Mouse (Mus musculus) CH12.LX (cell line): Measurements from ENCODE around the gene Plk3. TPM values are rescaled to one million over a fixed set of nuclear protein-coding genes. Genes with fewer than 3 reads are reported as not detected.
"Not testable (repeated sequence)": the region's sequence is repeated elsewhere in the genome, so short reads cannot be mapped to it uniquely, and the experiment has no call there.

ENCODE experiments used
- DNase-seq: peaks from one replicate; pipeline ENCODE4 v3.0.0-alpha.2; 2013; ENCODE audit errors: extremely low read depth
- H3K27ac ChIP-seq: 2 replicates; pipeline ENCODE4 v1.5.1; 2012; ENCODE audit warnings: low read depth, mild to moderate bottlenecking, control low read depth, moderate library complexity; ENCODE audit not compliant: insufficient read depth
- H3K27me3 ChIP-seq: replicated peaks from 2 replicates; pipeline ENCODE3; 2012; ENCODE audit warnings: inconsistent platforms
- H3K36me3 ChIP-seq, 2 experiments: replicated peaks in 1 of 2; 2 replicates each; pipeline versions ENCODE3 to v1.6.1; 2012; ENCODE audit warnings: inconsistent platforms in 1 of 2, low read length in 1 of 2, mild to moderate bottlenecking in 1 of 2, mixed read lengths in 1 of 2, moderate library complexity in 1 of 2; ENCODE audit not compliant: control insufficient read depth in 1 of 2, insufficient read depth in 1 of 2
- H3K4me1 ChIP-seq, 2 experiments: 2 replicates each; pipeline ENCODE4 v1.6.1; 2012; ENCODE audit warnings: inconsistent platforms in 1 of 2, moderate library complexity in 1 of 2; ENCODE audit not compliant: insufficient read depth in 2 of 2, control insufficient read depth in 1 of 2
- H3K4me2 ChIP-seq: 2 replicates; pipeline ENCODE4 v1.6.1; 2012; ENCODE audit warnings: low read depth, mild to moderate bottlenecking, control low read depth; ENCODE audit not compliant: poor library complexity, insufficient read depth, severe bottlenecking
- H3K4me3 ChIP-seq, 3 experiments: fragments of 150-350 bp in 1 of 3; sonication (generic) in 1 of 3; replicated peaks in 1 of 3; 2 replicates each; pipeline versions ENCODE3 to v1.5.1; 2011 to 2012; ENCODE audit warnings: low read depth in 2 of 3, low read length in 2 of 3, mild to moderate bottlenecking in 2 of 3, moderate library complexity in 2 of 3, control low read depth in 1 of 3, improper control_type of control experiment in 1 of 3, inconsistent platforms in 1 of 3, mixed read lengths in 1 of 3; ENCODE audit not compliant: poor library complexity in 1 of 3
- H3K79me2 ChIP-seq: replicated peaks from 2 replicates; pipeline ENCODE4 v1.6.1; 2012; ENCODE audit warnings: mild to moderate bottlenecking, moderate library complexity; ENCODE audit not compliant: control insufficient read depth, poor library complexity, insufficient read depth, severe bottlenecking; ENCODE audit errors: extremely low read depth
- H3K9ac ChIP-seq: 2 replicates; pipeline ENCODE4 v1.6.1; 2012; ENCODE audit warnings: low read depth, mild to moderate bottlenecking, control low read depth, moderate library complexity; ENCODE audit not compliant: insufficient read depth
- H3K9me3 ChIP-seq: replicated peaks from 2 replicates; pipeline ENCODE3; 2012; ENCODE audit warnings: low read length, inconsistent platforms, mixed read lengths
- BHLHE40 ChIP-seq: IDR thresholded peaks from 2 replicates; pipeline ENCODE4 v1.6.1; 2011; ENCODE audit warnings: mild to moderate bottlenecking, low read depth, low read length, improper control_type of control experiment
- CHD1 ChIP-seq: IDR thresholded peaks from 2 replicates; pipeline ENCODE4 v1.6.1; 2012; ENCODE audit warnings: low read depth, low read length, improper control_type of control experiment, inconsistent platforms
- CTCF ChIP-seq, 2 experiments: IDR thresholded peaks in 1 of 2; conservative IDR thresholded peaks in 1 of 2; 2 replicates each; pipeline ENCODE4 v1.5.1; 2011 to 2012; ENCODE audit warnings: low read depth in 2 of 2, low read length in 2 of 2, improper control_type of control experiment in 1 of 2, inconsistent platforms in 1 of 2, mild to moderate bottlenecking in 1 of 2, moderate library complexity in 1 of 2
- E2F4 ChIP-seq: IDR thresholded peaks from 2 replicates; pipeline ENCODE4 v1.6.1; 2011; ENCODE audit warnings: low read depth, low read length, improper control_type of control experiment; ENCODE audit not compliant: insufficient replicate concordance
- ELF1 ChIP-seq: IDR thresholded peaks from 2 replicates; pipeline ENCODE4 v1.6.1; 2014; ENCODE audit warnings: low read depth, mild to moderate bottlenecking, inconsistent platforms, low read length, improper control_type of control experiment
- EP300 ChIP-seq: IDR thresholded peaks from 2 replicates; pipeline ENCODE4 v1.6.1; 2011; ENCODE audit warnings: low read length, improper control_type of control experiment
- ETS1 ChIP-seq: conservative IDR thresholded peaks from 2 replicates; pipeline ENCODE4 v1.6.1; 2012; ENCODE audit warnings: low read depth, mild to moderate bottlenecking, inconsistent platforms, low read length, improper control_type of control experiment, moderate library complexity
- HCFC1 ChIP-seq: IDR thresholded peaks from 2 replicates; pipeline ENCODE4 v1.6.1; 2012; ENCODE audit warnings: low read depth, mild to moderate bottlenecking, inconsistent platforms, low read length, improper control_type of control experiment
- IRF4 ChIP-seq: IDR thresholded peaks from 2 replicates; pipeline ENCODE4 v1.6.1; 2014; ENCODE audit warnings: low read depth, mild to moderate bottlenecking, inconsistent platforms, low read length, improper control_type of control experiment
- KAT2A ChIP-seq: IDR thresholded peaks from 2 replicates; pipeline ENCODE4 v1.6.1; 2012; ENCODE audit warnings: low read length, improper control_type of control experiment, inconsistent platforms; ENCODE audit not compliant: insufficient replicate concordance
- MAFK ChIP-seq: IDR thresholded peaks from 2 replicates; pipeline ENCODE4 v1.6.1; 2011; ENCODE audit warnings: low read length, improper control_type of control experiment; ENCODE audit not compliant: insufficient replicate concordance
- MAX ChIP-seq: IDR thresholded peaks from 2 replicates; pipeline ENCODE4 v1.6.1; 2011; ENCODE audit warnings: low read length, improper control_type of control experiment
- MAZ ChIP-seq: IDR thresholded peaks from 2 replicates; pipeline ENCODE4 v1.6.1; 2012; ENCODE audit warnings: low read depth, mild to moderate bottlenecking, inconsistent platforms, low read length, improper control_type of control experiment, moderate library complexity
- MEF2A ChIP-seq: IDR thresholded peaks from 2 replicates; pipeline ENCODE4 v1.6.1; 2014; ENCODE audit warnings: low read depth, mild to moderate bottlenecking, inconsistent platforms, low read length, improper control_type of control experiment, borderline replicate concordance
- MXI1 ChIP-seq: IDR thresholded peaks from 2 replicates; pipeline ENCODE4 v1.6.1; 2011; ENCODE audit warnings: mild to moderate bottlenecking, low read depth, low read length, improper control_type of control experiment
- NELFE ChIP-seq: IDR thresholded peaks from 2 replicates; pipeline ENCODE4 v1.6.1; 2011; ENCODE audit warnings: low read depth, low read length, improper control_type of control experiment
- PAX5 ChIP-seq: IDR thresholded peaks from 2 replicates; pipeline ENCODE4 v1.6.1; 2012; ENCODE audit warnings: low read length, inconsistent platforms, mixed read lengths
- POLR2AphosphoS2 ChIP-seq: IDR thresholded peaks from 2 replicates; pipeline ENCODE4 v1.6.1; 2011; ENCODE audit warnings: low read depth, low read length, improper control_type of control experiment
- RAD21 ChIP-seq: IDR thresholded peaks from 2 replicates; pipeline ENCODE4 v1.6.1; 2011; ENCODE audit warnings: low read depth, mild to moderate bottlenecking, low read length, improper control_type of control experiment, moderate library complexity
- RCOR1 ChIP-seq: conservative IDR thresholded peaks from 2 replicates; pipeline ENCODE4 v1.6.1; 2012; ENCODE audit warnings: low read depth, mild to moderate bottlenecking, inconsistent platforms, low read length, improper control_type of control experiment
- SIN3A ChIP-seq: IDR thresholded peaks from 2 replicates; pipeline ENCODE4 v1.6.1; 2012; ENCODE audit warnings: low read length, improper control_type of control experiment, inconsistent platforms
- SMC3 ChIP-seq: IDR thresholded peaks from 2 replicates; pipeline ENCODE4 v1.6.1; 2011; ENCODE audit warnings: low read depth, low read length, improper control_type of control experiment
- TBP ChIP-seq: conservative IDR thresholded peaks from 2 replicates; pipeline ENCODE4 v1.6.1; 2011; ENCODE audit warnings: low read depth, low read length, improper control_type of control experiment
- TCF12 ChIP-seq: IDR thresholded peaks from 2 replicates; pipeline ENCODE4 v1.6.1; 2014; ENCODE audit warnings: low read depth, mild to moderate bottlenecking, inconsistent platforms, low read length, improper control_type of control experiment
- UBTF ChIP-seq: IDR thresholded peaks from 2 replicates; pipeline ENCODE4 v1.6.1; 2012; ENCODE audit warnings: low read depth, mild to moderate bottlenecking, inconsistent platforms, low read length, improper control_type of control experiment, moderate library complexity
- USF1 ChIP-seq: IDR thresholded peaks from 2 replicates; pipeline ENCODE4 v1.6.1; 2014; ENCODE audit warnings: low read depth, mild to moderate bottlenecking, inconsistent platforms, low read length, improper control_type of control experiment
- USF2 ChIP-seq: conservative IDR thresholded peaks from 2 replicates; pipeline ENCODE4 v1.6.1; 2011; ENCODE audit warnings: low read depth, low read length, improper control_type of control experiment
- ZC3H11A ChIP-seq: IDR thresholded peaks from 2 replicates; pipeline ENCODE4 v1.6.1; 2012; ENCODE audit warnings: low read depth, mild to moderate bottlenecking, inconsistent platforms, low read length, improper control_type of control experiment
- ZMIZ1 ChIP-seq: IDR thresholded peaks from 2 replicates; pipeline ENCODE4 v1.6.1; 2012; ENCODE audit warnings: low read depth, mild to moderate bottlenecking, inconsistent platforms, low read length, improper control_type of control experiment
- ZNF384 ChIP-seq: IDR thresholded peaks from 2 replicates; pipeline ENCODE4 v1.6.1; 2012; ENCODE audit warnings: low read depth, low read length, improper control_type of control experiment, inconsistent platforms
- dilution Hi-C: fragments of 300-500 bp; cut with MboI; formaldehyde crosslinking; loops from 2 replicates; pipeline ENCODE4 v1.14.3; 2020; ENCODE audit warnings: low sequenced_read_pairs; ENCODE audit not compliant: extremely low pct_unique_long_range_greater_than_20kb, extremely low pct_ligation_motif_present
- in situ Hi-C: fragments of 300-500 bp; cut with MboI; formaldehyde crosslinking; loops from 3 replicates; pipeline ENCODE4 v1.14.3; 2019; ENCODE audit warnings: low sequenced_read_pairs, low pct_ligation_motif_present, low pct_unique_long_range_greater_than_20kb, mixed read lengths
- polyA plus RNA-seq: library from polyadenylated mRNA; unstranded; fragments of >175 nt; gene quantifications from 2 replicates; pipeline ENCODE4 v1.2.1, GENCODE M21; 2012; ENCODE audit warnings: low read depth; ENCODE audit not compliant: insufficient read length
- total RNA-seq, 2 experiments: library from RNA; depleted of rRNA; stranded (reverse); fragments of 300-350 nt in 1 of 2; fragments of >200 nt in 1 of 2; gene quantifications; 2 replicates each; pipeline ENCODE4 v1.2.3; 2012 to 2014

The Plk3 gene
- total and polyA plus RNA-seq, 3 experiments, result 8.8 to 18.5 (median 12.0) TPM

- dilution Hi-C loops, in situ Hi-C loops, H3K27me3 ChIP-seq, H3K9me3 ChIP-seq, H3K27ac ChIP-seq: not testable (repeated sequence)
- Histone ChIP-seq H3K9ac (peak overlapping the region; percentile 80), H3K4me2 (peak overlapping the region; percentile 55; the same call in 1 of the 2 replicates), H3K79me2 (peaks cover 21% of the 10 kb centered on the region), H3K36me3 (peaks cover 23% of the 10 kb centered on the region in 2 experiments), H3K4me1 (peaks cover 0 to 23% of the 10 kb centered on the region in 2 experiments; a peak in 2 of 4 replicates), H3K4me3 (peak overlapping the region; percentile 64 to 100 (median 67))
- peak; percentile 27 for DNase-seq
- TF ChIP-seq ZNF384, result 0 out of 2 replicates have a peak, but pooled peaks have one; percentile 4
These were observed 49.0 kb upstream of the Plk3 start for GRCm38 (mm10) chr4:117182759-117183096.

DNA sequence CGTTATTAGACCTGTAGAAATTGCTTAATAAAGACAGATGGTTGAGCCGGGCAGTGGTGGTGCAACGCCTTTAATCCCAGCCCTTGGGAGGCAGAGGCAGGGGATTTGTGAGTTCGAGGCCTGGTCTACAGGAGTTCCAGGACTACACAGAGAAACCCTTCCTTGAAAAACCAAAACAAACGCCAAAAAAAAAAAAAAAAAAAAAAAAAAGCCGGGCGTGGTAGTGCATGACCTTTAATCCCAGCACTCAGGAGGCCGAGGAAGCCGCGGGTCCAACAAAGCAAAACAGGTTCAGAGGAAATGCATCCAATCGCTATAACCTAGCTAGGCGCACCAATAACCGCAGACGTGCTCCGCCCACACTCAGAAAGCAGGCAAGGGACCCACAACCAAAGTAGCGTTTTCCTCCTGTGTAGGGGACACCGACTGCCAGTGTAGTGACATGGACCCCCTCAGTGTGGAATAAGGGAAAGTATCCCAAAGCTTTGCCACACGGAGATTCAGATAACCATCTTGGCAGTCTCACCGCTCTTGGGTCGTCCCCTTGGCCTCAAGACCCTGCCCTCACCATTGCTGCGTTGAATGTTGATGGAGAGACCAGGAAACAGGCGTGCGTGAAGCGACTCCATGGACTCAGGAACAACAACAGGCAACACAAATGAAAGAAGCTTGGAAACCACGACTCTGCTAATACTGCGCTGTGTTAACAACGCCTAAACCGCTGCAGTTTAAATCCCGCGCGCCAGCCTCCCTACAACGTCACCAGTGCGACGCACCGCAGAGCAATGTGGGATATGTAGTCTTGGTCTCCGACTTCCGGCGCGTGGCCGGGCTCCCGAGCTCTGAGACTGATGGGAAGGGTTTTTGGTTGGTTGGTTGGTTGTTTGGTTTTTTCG, 48.3 kb upstream of the Plk3 start, which contains the start of gene Kif2c:
TSS of gene Kif2c (minus strand) at position 777 of the 896 bp plus-strand sequence.
- dilution Hi-C loops, result no loop called here
- H3K4me2 ChIP-seq, result peak within 1 kb of the TSS; percentile 85
- H3K9me3 ChIP-seq, result no peaks in the 10 kb centered on the region
- H3K4me3 ChIP-seq, result peak within 1 kb of the TSS; percentile 67 to 100 (median 82)
- no peaks in the 10 kb centered on the region for H3K27me3 ChIP-seq
- H3K9ac ChIP-seq, result peak within 1 kb of the TSS; percentile 80
- H3K27ac ChIP-seq, result no peak within 1 kb of the TSS
- DNase-seq, result peak; percentile 92
- H3K4me1 ChIP-seq, result peaks cover 0 to 23% of the 10 kb centered on the region in 2 experiments; a peak in 2 of 4 replicates
- in situ Hi-C loops, result no loop called here
- H3K36me3 ChIP-seq, result peaks cover 27 to 29% of the 10 kb centered on the region in 2 experiments
- peaks cover 21% of the 10 kb centered on the region for H3K79me2 ChIP-seq
- TF ChIP-seq MAX, result peak; percentile 87
- TF ChIP-seq CHD1, result no peak
- TF ChIP-seq IRF4, result peak; percentile 72
- TF ChIP-seq CTCF (conservative IDR thresholded peaks at IDR 0.05 in 1 of 2, IDR thresholded peaks at IDR 0.05 in 1 of 2; ENCODE audit: low read depth in 2 of 2, low read length in 2 of 2), result no peak
- peak; percentile 100 for TF ChIP-seq KAT2A
- peak; percentile 99 for TF ChIP-seq E2F4
- TF ChIP-seq EP300, result no peak
- TF ChIP-seq RAD21, result no peak
- peak; percentile 69; the same call in 1 of the 2 replicates for TF ChIP-seq POLR2AphosphoS2
- no peak for TF ChIP-seq ETS1
- TF ChIP-seq USF2, result no peak
- peak; percentile 72 for TF ChIP-seq TBP
- peak; percentile 99 for TF ChIP-seq MXI1
- TF ChIP-seq TCF12, result peak; percentile 77
- TF ChIP-seq SIN3A, result peak; percentile 100
- peak; percentile 96 for TF ChIP-seq ELF1
- TF ChIP-seq BHLHE40, result 0 out of 2 replicates have a peak, but pooled peaks have one; percentile 19
- TF ChIP-seq ZC3H11A, result no peak
- no peak for TF ChIP-seq MAZ
- TF ChIP-seq MAFK, result no peak
- TF ChIP-seq MEF2A, result peak; percentile 81
- peak; percentile 64 for TF ChIP-seq NELFE
- TF ChIP-seq ZMIZ1, result peak; percentile 57; the same call in 1 of the 2 replicates
- no peak for TF ChIP-seq UBTF
- no peak for TF ChIP-seq PAX5
- TF ChIP-seq USF1, result 0 out of 2 replicates have a peak, but pooled peaks have one; percentile 12
- TF ChIP-seq RCOR1, result no peak
- TF ChIP-seq HCFC1, result peak; percentile 97
- 0 out of 2 replicates have a peak, but pooled peaks have one; percentile 13 for TF ChIP-seq ZNF384
- TF ChIP-seq SMC3, result no peak
